Mouse (Mus musculus) intestine, embryonic 16.5 days (tissue): ENCODE data around the gene Hdac1. TPM values are rescaled to one million over a fixed set of nuclear protein-coding genes. Genes with fewer than 3 reads are reported as not detected.
"Not testable (repeated sequence)": the region's sequence is repeated elsewhere in the genome, so short reads cannot be mapped to it uniquely, and the experiment has no call there.

Experiments
- ATAC-seq: fragments of 200-750 bp; cut with Nextera tagmentation; 2 replicates; pipeline ENCODE4 v1.8.0; 2017; ENCODE audit warnings: moderate TSS enrichment, moderate library complexity
- H3K27ac ChIP-seq: fragments of 300-500 bp; sonication (generic); 2 replicates; pipeline ENCODE4 v1.5.1; 2014; ENCODE audit warnings: mild to moderate bottlenecking, low read length
- H3K27me3 ChIP-seq: fragments of 300-500 bp; sonication (generic); replicated peaks from 2 replicates; pipeline ENCODE4 v1.6.1; 2014; ENCODE audit warnings: low read length, control low read depth, mixed read lengths; ENCODE audit not compliant: control insufficient read depth, insufficient read depth
- H3K36me3 ChIP-seq: fragments of 300-500 bp; sonication (generic); 2 replicates; pipeline ENCODE4 v1.6.1; 2014; ENCODE audit warnings: low read length, control low read depth; ENCODE audit not compliant: control insufficient read depth, insufficient read depth
- H3K4me1 ChIP-seq: fragments of 300-500 bp; sonication (generic); 2 replicates; pipeline ENCODE4 v1.6.1; 2014; ENCODE audit warnings: low read length, control low read depth, mixed read lengths; ENCODE audit not compliant: control insufficient read depth, insufficient read depth
- H3K4me2 ChIP-seq: fragments of 300-500 bp; sonication (generic); 2 replicates; pipeline ENCODE4 v1.6.1; 2014; ENCODE audit warnings: low read depth, low read length, control low read depth
- H3K4me3 ChIP-seq: fragments of 300-500 bp; sonication (generic); 2 replicates; pipeline ENCODE4 v1.5.1; 2014; ENCODE audit warnings: mild to moderate bottlenecking, low read length
- H3K9ac ChIP-seq: fragments of 300-500 bp; sonication (generic); 2 replicates; pipeline ENCODE4 v1.6.1; 2014; ENCODE audit warnings: low read depth, low read length
- H3K9me3 ChIP-seq: fragments of 300-500 bp; sonication (generic); 2 replicates; pipeline ENCODE4 v1.6.1; 2016; ENCODE audit warnings: low read length, control low read depth; ENCODE audit not compliant: control insufficient read depth
- WGBS: fragments of 180-500 bp; shearing (Covaris S2); extraction: QIAGEN DNeasy Blood & Tissue Kit; methylation state at CpG from one replicate; pipeline ENCODE4 v1.1.7; 2014; 5-methylcytosine and 5-hydroxymethylcytosine counted together
- polyA plus RNA-seq: library from polyadenylated mRNA; unstranded; fragments of >200 nt; fragmentation: Nextera tagmentation; extraction: Ambion mirVana; gene quantifications from 2 replicates; pipeline ENCODE4 v1.2.1, GENCODE M21; 2015

Gene Hdac1
- polyA plus RNA-seq, 1 experiment from 2014 or later, result 207 TPM

DNA sequence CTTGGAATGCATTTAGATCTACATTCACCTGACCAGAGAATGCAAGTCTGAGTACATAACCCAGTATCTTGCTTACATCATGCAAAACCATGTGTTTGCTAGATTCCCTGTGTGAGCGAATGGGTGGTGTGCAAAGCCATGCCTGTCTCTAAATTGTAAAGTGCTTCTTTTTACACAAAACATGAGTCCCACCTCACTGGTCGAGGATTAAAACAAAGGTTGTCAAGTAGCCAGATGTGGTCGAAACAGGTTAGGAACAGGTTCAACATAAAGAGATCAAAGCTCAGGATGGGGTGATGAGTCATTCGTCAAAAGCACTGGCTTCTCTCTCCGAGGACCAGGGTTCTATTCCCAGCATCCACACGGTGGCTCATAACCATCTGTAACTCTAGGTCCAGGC lies 22.6 kb upstream of the Hdac1 start:
- no peak overlapping the region for H3K27ac ChIP-seq
- no peak overlapping the region for H3K4me2 ChIP-seq
- no peak overlapping the region for H3K9ac ChIP-seq
- ATAC-seq, result no peak
- WGBS, result 81% methylated on average over 6 of the region's 6 CpGs
- no peaks in the 10 kb centered on the region for H3K36me3 ChIP-seq
- H3K27me3 ChIP-seq, result no peaks in the 10 kb centered on the region
- H3K4me3 ChIP-seq, result no peak overlapping the region
- peaks cover 6% of the 10 kb centered on the region; the same call in 1 of the 2 replicates for H3K4me1 ChIP-seq
- no peaks in the 10 kb centered on the region for H3K9me3 ChIP-seq

DNA sequence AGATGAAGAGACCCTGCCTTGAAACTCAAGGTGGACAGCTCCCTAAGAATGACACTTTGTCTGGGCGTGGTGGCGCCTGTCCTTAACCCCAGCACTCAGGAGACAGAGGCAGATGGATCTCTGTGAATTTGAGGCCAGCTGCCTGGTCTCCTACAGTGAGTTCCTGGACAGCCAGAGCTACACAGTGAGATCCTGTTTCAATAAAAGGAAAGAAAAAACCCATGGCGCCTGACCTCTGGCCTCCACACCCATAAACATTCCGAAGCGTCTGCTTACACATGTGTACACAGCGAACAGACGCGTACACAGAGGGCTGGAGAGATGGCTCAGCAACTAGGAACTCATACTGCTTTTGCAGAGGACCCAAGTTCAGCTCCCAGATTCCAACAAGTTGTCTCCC lies 21.2 kb upstream of the Hdac1 start:
- Histone ChIP-seq H3K4me3 (no peak overlapping the region), H3K36me3 (no peaks in the 10 kb centered on the region), H3K27me3 (no peaks in the 10 kb centered on the region), H3K4me2 (no peak overlapping the region), H3K27ac (0 out of 2 replicates have a peak overlapping the region, but pooled peaks have one; percentile 17), H3K9me3 (no peaks in the 10 kb centered on the region), H3K9ac (no peak overlapping the region), H3K4me1 (peaks cover 6% of the 10 kb centered on the region; the same call in 1 of the 2 replicates)
- peak; percentile 74 for ATAC-seq
- 16% methylated on average over 8 of the region's 8 CpGs for WGBS

DNA sequence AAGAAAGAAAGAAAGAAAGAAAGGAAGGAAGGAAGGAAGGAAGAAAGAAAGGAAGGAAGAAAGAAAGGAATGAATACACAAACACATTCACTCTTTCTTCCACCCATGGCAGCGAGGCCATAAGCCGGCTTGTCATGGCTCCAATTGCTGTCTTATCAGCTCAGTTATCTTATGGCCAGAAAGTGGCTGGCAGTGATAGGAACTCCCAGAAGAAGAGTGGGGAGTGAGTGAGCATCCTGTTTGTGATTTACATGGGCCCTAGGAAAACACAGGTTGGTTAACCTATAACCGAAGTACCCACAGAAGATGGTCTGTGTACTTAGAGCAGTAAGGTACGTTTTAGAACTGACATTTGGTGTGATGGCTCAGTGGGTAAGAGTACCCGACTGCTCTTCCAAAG lies 18.7 kb upstream of the Hdac1 start:
- no peak overlapping the region for H3K9ac ChIP-seq
- H3K4me2 ChIP-seq, result no peak overlapping the region
- H3K27me3 ChIP-seq, result no peaks in the 10 kb centered on the region
- H3K4me3 ChIP-seq, result no peak overlapping the region
- H3K27ac ChIP-seq, result no peak overlapping the region
- no peaks in the 10 kb centered on the region for H3K36me3 ChIP-seq
- WGBS, result 66% methylated on average over 5 of the region's 5 CpGs
- H3K4me1 ChIP-seq, result peaks cover 14% of the 10 kb centered on the region
- H3K9me3 ChIP-seq, result no peaks in the 10 kb centered on the region
- ATAC-seq, result no peak

DNA sequence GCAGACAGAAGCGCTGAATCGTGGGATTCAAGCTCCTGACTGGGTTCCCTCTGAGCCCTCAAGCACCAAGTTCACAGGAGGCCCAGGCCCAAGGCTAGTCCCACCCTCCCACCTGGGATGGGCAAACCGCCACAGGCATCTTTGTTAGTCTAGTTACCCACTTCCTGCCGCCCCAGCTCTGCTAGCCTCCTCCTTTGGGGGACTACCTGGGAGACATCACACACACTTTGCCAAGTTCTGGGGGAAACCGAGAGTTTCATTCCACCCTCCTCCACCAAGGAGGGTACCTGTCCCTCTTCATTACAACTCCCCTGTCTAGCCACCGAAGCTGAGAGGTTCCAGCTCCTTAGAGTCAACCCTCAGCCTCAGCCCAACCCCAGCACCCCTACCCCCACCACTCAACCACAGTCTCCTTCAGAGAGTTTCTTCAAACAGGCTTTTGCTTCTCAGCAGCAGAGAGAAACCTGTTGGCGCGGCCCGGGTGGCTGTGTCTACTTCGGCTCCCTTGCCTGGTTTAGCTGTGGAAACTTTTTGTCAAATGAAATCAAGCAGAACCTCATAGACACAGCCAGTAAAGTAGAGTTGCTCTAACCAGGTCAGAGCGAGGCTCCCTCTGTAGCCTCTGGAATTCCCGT lies 15.9 kb upstream of the Hdac1 start:
- no peak for ATAC-seq
- Histone ChIP-seq H3K4me2 (no peak overlapping the region), H3K36me3 (no peaks in the 10 kb centered on the region), H3K9me3 (no peaks in the 10 kb centered on the region), H3K4me3 (no peak overlapping the region), H3K27ac (no peak overlapping the region), H3K27me3 (no peaks in the 10 kb centered on the region), H3K9ac (no peak overlapping the region), H3K4me1 (peaks cover 20% of the 10 kb centered on the region)
- WGBS, result 86% methylated on average over 12 of the region's 12 CpGs

DNA sequence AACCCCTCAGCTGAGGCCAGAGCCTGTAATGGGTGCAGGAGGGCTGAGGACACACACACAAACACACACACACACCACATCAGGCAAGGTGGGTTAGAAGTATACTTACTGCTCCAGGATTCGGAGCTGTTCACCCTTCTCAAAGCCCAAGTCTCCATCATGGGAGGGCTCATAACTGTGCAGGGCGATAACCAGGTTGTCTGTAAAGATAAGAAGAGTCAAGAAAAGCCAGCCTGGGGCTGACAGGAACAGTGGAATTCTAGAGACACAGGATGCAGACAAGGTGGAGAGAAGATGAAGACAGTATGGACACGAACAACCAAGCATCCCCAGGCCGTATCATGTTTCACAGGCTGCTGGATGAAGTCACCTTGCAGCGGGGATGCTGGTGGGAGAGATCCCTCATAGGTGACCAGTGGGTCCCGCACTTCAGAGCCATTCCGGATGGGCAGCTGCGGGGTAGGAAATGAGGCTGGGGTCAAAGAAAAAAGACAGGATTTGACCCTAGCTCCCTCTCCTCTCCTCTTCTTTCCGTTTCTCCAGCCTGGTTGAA lies 14.8 kb upstream of the Hdac1 start:
- no peaks in the 10 kb centered on the region for H3K36me3 ChIP-seq
- H3K9ac ChIP-seq, result peak overlapping the region; percentile 61
- H3K4me1 ChIP-seq, result peaks cover 17% of the 10 kb centered on the region
- H3K27me3 ChIP-seq, result no peaks in the 10 kb centered on the region
- H3K4me3 ChIP-seq, result peak overlapping the region; percentile 46; the same call in 1 of the 2 replicates
- ATAC-seq, result 0 out of 2 replicates have a peak, but pooled peaks have one; percentile 5
- peak overlapping the region; percentile 89 for H3K4me2 ChIP-seq
- no peak overlapping the region for H3K27ac ChIP-seq
- WGBS, result 68% methylated on average over 9 of the region's 9 CpGs
- no peaks in the 10 kb centered on the region for H3K9me3 ChIP-seq

DNA sequence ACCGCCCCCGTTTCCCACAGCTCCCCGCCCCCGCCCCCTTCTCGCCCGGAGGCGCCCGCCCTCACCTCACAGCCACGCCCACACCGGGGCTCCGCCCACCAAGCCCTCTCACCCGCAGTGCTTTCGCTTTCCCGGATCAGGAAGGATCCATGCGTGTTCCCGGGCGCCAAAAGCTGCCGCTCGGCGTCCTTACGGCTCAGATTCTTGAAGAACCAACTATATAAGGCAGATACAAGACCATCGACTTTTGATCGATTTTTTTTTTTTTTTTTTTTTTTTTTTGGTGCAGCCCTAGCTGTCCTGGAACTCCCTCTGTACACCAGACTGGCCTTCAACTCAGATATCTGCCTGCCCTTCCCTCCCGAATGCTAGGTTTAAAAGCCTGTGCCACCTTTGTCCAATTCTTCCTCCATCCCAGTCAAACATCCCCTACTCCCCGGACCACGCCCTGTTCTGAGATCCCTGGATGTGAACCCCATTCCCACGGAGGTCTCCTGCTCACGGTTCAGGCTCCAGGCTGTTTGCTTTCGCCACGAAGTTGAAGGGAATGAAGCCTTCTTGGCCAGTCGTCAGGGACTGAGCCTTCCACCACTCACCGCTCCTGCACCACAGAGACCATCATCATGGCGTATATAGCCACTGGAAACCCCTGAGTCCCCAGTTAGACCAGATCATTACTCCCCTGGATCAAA lies 14.2 kb upstream of the Hdac1 start:
- H3K9ac ChIP-seq, result peak overlapping the region; percentile 61
- H3K4me3 ChIP-seq, result peak overlapping the region; percentile 46
- no peaks in the 10 kb centered on the region for H3K36me3 ChIP-seq
- ATAC-seq, result peak; percentile 89
- H3K27ac ChIP-seq, result peak overlapping the region; percentile 33
- WGBS, result 6% methylated on average over 33 of the region's 33 CpGs
- H3K4me2 ChIP-seq, result peak overlapping the region; percentile 89
- H3K27me3 ChIP-seq, result no peaks in the 10 kb centered on the region
- H3K9me3 ChIP-seq, result no peaks in the 10 kb centered on the region
- H3K4me1 ChIP-seq, result peaks cover 17% of the 10 kb centered on the region

DNA sequence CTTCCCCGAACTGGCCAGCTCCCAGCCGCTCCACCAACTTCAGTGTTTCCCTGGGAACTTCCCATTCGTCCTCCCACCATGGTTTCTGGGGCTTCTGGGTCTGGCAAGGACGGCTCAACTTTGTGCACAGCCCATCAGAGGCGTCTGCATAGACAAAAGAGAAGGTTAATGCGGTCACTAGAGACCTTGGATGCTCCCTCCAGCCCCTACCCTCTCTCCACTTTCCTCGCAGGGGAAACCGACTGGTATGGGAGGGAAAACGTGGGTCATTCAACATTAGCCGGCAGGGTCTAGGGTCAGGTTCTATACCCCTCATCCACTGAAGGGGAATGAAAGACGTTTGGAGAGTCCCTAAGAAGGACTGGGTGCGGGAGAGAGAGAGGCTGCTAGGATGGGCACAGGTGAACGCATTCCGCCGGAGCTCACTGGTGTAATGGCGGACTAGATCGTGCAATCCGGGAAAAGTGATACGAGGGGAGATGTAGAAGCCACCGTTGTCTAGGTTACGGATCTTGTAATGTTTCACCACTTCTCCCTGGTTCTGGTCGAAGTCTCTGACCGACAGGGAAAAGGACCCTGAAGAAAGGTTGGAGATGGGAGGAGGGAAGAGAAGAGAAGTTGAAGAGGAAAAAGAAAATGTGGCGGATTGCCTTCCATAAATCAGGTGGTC lies 13.5 kb upstream of the Hdac1 start:
- Histone ChIP-seq H3K4me2 (peak overlapping the region; percentile 89), H3K9ac (peak overlapping the region; percentile 61), H3K36me3 (no peaks in the 10 kb centered on the region), H3K27ac (0 out of 2 replicates have a peak overlapping the region, but pooled peaks have one; percentile 1), H3K27me3 (no peaks in the 10 kb centered on the region), H3K9me3 (no peaks in the 10 kb centered on the region), H3K4me1 (peaks cover 17% of the 10 kb centered on the region), H3K4me3 (peak overlapping the region; percentile 46)
- WGBS, result 1% methylated on average over 24 of the region's 24 CpGs
- ATAC-seq, result peak; percentile 66

DNA sequence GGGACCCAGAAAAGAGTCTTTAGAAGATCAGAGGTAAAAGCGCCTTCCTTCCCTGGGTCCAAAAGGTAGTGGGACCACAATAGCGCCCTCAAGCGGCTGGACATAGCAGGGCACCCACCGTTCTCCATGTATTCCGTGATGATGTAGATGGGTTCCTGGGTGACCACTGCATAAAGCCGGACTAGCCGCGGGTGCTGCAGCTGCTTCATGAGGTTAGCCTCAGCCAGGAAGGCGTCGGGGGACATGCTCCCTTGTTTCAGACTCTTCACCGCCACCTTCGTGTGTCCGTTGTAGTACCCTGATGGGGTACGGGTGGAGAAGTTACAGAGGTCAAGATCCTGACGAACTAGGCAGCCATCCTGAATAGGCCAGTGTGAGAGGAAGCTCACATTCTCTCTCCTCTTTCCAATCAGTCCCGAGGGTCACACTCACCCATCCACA lies 12.9 kb upstream of the Hdac1 start:
- peak; percentile 16 for ATAC-seq
- H3K4me2 ChIP-seq, result peak overlapping the region; percentile 89
- H3K9me3 ChIP-seq, result no peaks in the 10 kb centered on the region
- H3K27ac ChIP-seq, result no peak overlapping the region
- H3K4me1 ChIP-seq, result peaks cover 17% of the 10 kb centered on the region
- H3K4me3 ChIP-seq, result peak overlapping the region; percentile 46
- 4% methylated on average over 16 of the region's 16 CpGs for WGBS
- no peaks in the 10 kb centered on the region for H3K27me3 ChIP-seq
- no peaks in the 10 kb centered on the region for H3K36me3 ChIP-seq
- peak overlapping the region; percentile 61 for H3K9ac ChIP-seq

DNA sequence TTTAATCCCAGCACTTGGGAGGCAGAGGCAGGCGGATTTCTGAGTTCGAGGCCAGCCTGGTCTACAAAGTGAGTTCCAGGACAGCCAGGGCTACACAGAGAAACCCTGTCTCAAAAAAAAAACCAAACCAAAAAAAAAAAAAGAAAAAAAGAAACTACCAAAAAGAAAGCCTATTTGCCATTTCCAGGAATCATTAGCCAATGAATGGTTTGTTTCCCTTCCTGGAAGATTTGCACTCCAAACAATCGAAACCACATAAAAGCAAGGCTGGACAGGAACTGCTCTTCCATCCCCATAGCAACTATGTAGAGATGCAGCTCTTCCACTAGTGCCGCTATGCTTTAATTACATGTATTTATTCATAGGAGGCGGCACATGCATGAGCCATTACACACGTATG lies 12.0 kb upstream of the Hdac1 start:
- not testable (repeated sequence) for H3K27me3 ChIP-seq, H3K9me3 ChIP-seq, ATAC-seq, H3K36me3 ChIP-seq, H3K4me2 ChIP-seq, H3K27ac ChIP-seq, H3K9ac ChIP-seq, H3K4me3 ChIP-seq
- whole genome bisulfite sequencing, result 83% methylated on average over 5 of the region's 6 CpGs
- H3K4me1 ChIP-seq, result peaks cover 17% of the 10 kb centered on the region
